Mouse (Mus musculus) brain, adult 10 weeks (tissue): ENCODE results near the gene Rcan3. TPM values are rescaled to one million over a fixed set of nuclear protein-coding genes. Genes with fewer than 3 reads are reported as not detected.

Experiments
- polyA plus RNA-seq: library from polyadenylated mRNA; stranded (reverse); fragments of 350-450 nt; fragmentation: Illumina TruSeq; extraction: RNeasy Lipid Tissue Mini Kit (QIAGEN cat#74804); gene quantifications from one replicate; pipeline ENCODE4 v1.2.3, GENCODE M21; 2015; ENCODE audit warnings: low read depth, low replicate concordance

Gene Rcan3
- 19.9 TPM for polyA plus RNA-seq

GRCm38 (mm10) chr4:135433443-135434394 lies at the start of gene Rcan3:
Gene Rcan3, minus strand, starts transcription at chr4:135433853.

GRCm38 (mm10) chr4:135397991-135398390 lies 35.7 kb downstream of the Rcan3 start, which contains the start of gene Ncmap:
Gene Ncmap, minus strand, starts transcription at chr4:135398227.

Other genes starting within 250 kb of the Rcan3 start
- 69.5 TPM for gene Clic4, start 161.0 kb downstream of the Rcan3 start, polyA plus RNA-seq
- 106 TPM for gene Srrm1, start 80.5 kb downstream of the Rcan3 start, polyA plus RNA-seq
- 0.76 TPM for gene Ncmap, start 35.6 kb downstream of the Rcan3 start, polyA plus RNA-seq
- gene Stpg1, start 60.9 kb upstream of the Rcan3 start, polyA plus RNA-seq, result 1.3 TPM
- 61.2 TPM for gene Nipal3, start 61.2 kb upstream of the Rcan3 start, polyA plus RNA-seq
- gene Grhl3, start 139.8 kb upstream of the Rcan3 start, polyA plus RNA-seq, result 0.61 TPM